Mouse (Mus musculus) ES-Bruce4 (cell line): ENCODE data around the gene Rap2b. TPM values are rescaled to one million over a fixed set of nuclear protein-coding genes. Genes with fewer than 3 reads are reported as not detected.

Experiments used
- H3K27ac ChIP-seq: 2 replicates; pipeline ENCODE4 v1.5.1; 2012; ENCODE audit warnings: low read length, inconsistent platforms; ENCODE audit not compliant: insufficient read depth
- H3K27me3 ChIP-seq: 2 replicates; pipeline ENCODE4 v1.6.1; 2012; ENCODE audit warnings: mild to moderate bottlenecking, low read length, inconsistent platforms; ENCODE audit not compliant: control insufficient read depth, poor library complexity, insufficient read depth, severe bottlenecking
- H3K36me3 ChIP-seq: 2 replicates; pipeline ENCODE4 v1.6.1; 2012; ENCODE audit warnings: inconsistent platforms, mild to moderate bottlenecking, low read length, moderate library complexity; ENCODE audit not compliant: control insufficient read depth, poor library complexity, insufficient read depth, severe bottlenecking
- H3K4me1 ChIP-seq: one replicate; pipeline ENCODE4 v1.8.1; 2011; ENCODE audit warnings: low read length; ENCODE audit not compliant: control insufficient read depth, insufficient read depth
- H3K4me3 ChIP-seq: 2 replicates; pipeline ENCODE4 v1.5.1; 2011; ENCODE audit warnings: low read depth, mild to moderate bottlenecking, low read length
- H3K9ac ChIP-seq: 2 replicates; pipeline ENCODE4 v1.6.1; 2012; ENCODE audit warnings: low read depth, mild to moderate bottlenecking, inconsistent platforms; ENCODE audit not compliant: poor library complexity, severe bottlenecking
- H3K9me3 ChIP-seq: replicated peaks from 2 replicates; pipeline ENCODE4 v1.6.1; 2012; ENCODE audit warnings: mild to moderate bottlenecking, low read length, inconsistent platforms; ENCODE audit not compliant: control insufficient read depth, poor library complexity, insufficient read depth, severe bottlenecking
- CTCF ChIP-seq: IDR thresholded peaks from one replicate; pipeline ENCODE4 v1.8.1; 2011; ENCODE audit warnings: low read depth, low read length
- EP300 ChIP-seq: IDR thresholded peaks from 2 replicates; pipeline ENCODE4 v1.6.1; 2011; ENCODE audit warnings: low read depth, low read length; ENCODE audit not compliant: insufficient read depth
- POLR2A ChIP-seq: IDR thresholded peaks from one replicate; pipeline ENCODE4 v1.8.1; 2011; ENCODE audit warnings: low read length; ENCODE audit not compliant: insufficient read depth
- polyA plus RNA-seq: library from polyadenylated mRNA; stranded (reverse); fragments of >200 nt; gene quantifications from 2 replicates; pipeline ENCODE4 v1.2.4, GENCODE M21; 2011; ENCODE audit warnings: low read depth; ENCODE audit not compliant: missing spikeins, insufficient read depth, insufficient read length

The Rap2b gene
- polyA plus RNA-seq, 1 experiment = 25.5 TPM

DNA sequence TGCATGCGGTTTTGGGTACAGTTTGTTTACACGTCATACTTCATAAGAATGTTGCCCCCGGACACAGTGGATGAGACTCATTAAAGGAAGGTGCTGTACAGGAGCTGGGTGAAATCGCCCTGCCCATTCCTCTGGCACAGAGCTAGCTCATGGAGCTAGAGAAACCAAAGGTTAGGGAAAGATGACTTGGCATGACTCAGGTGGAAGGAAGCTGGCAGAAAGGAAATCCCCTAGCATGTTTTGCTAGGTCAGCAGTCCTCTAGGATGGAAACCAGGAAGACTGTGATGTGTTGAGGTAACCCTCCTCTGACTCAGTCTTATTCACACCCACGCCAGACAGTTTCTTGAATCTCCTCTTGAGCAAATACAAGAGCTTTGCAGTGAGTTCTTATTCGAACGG, 17.4 kb upstream of the Rap2b start:
- H3K4me1 ChIP-seq = no peaks in the 10 kb centered on the region
- no peak overlapping the region for H3K4me3 ChIP-seq
- H3K27me3 ChIP-seq = no peaks in the 10 kb centered on the region
- TF ChIP-seq POLR2A = no peak
- no peak for TF ChIP-seq EP300
- TF ChIP-seq CTCF = no peak
- H3K36me3 ChIP-seq = no peaks in the 10 kb centered on the region
- H3K9me3 ChIP-seq = no peaks in the 10 kb centered on the region
- H3K27ac ChIP-seq = no peak overlapping the region
- no peak overlapping the region for H3K9ac ChIP-seq

- Histone ChIP-seq H3K4me1 (no peaks in the 10 kb centered on the region), H3K4me3 (no peak overlapping the region), H3K9me3 (no peaks in the 10 kb centered on the region), H3K27ac (no peak overlapping the region), H3K9ac (no peak overlapping the region), H3K27me3 (no peaks in the 10 kb centered on the region), H3K36me3 (no peaks in the 10 kb centered on the region)
- TF ChIP-seq CTCF = no peak
- no peak for TF ChIP-seq EP300
- TF ChIP-seq POLR2A = no peak
Observed at GRCm38 (mm10) chr3:61345636-61346035, 15.8 kb upstream of the Rap2b start.

GRCm38 (mm10) chr3:61348036-61348614, 13.3 kb upstream of the Rap2b start:
- Histone ChIP-seq H3K36me3 (no peaks in the 10 kb centered on the region), H3K4me3 (no peak overlapping the region), H3K27me3 (no peaks in the 10 kb centered on the region), H3K9ac (no peak overlapping the region), H3K4me1 (no peaks in the 10 kb centered on the region), H3K27ac (no peak overlapping the region), H3K9me3 (no peaks in the 10 kb centered on the region)
- TF ChIP-seq POLR2A = no peak
- no peak for TF ChIP-seq CTCF
- no peak for TF ChIP-seq EP300

DNA sequence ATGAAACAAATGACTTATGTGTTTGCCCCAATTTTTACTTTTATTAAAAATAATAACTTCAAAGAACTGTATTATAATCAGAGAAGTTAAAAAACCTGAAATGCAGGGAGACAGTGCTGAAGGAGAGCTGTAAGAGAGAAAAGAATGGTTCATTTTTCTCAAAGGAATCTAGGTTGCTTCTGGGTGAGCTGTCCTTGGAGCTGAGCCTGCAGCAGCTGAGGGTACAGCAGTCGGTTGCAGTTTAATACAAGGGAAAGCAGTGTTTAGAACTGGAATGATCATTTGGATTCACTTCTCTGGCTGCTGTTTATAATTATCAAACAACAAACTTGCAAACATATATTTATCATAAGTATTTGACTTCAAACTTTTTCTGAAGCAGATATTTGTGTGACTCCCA, 12.0 kb upstream of the Rap2b start:
- TF ChIP-seq EP300 (no peak), POLR2A (no peak), CTCF (no peak)
- H3K9me3 ChIP-seq = no peaks in the 10 kb centered on the region
- H3K4me3 ChIP-seq = no peak overlapping the region
- H3K9ac ChIP-seq = no peak overlapping the region
- no peaks in the 10 kb centered on the region for H3K36me3 ChIP-seq
- H3K4me1 ChIP-seq = no peaks in the 10 kb centered on the region
- H3K27ac ChIP-seq = no peak overlapping the region
- H3K27me3 ChIP-seq = no peaks in the 10 kb centered on the region

DNA sequence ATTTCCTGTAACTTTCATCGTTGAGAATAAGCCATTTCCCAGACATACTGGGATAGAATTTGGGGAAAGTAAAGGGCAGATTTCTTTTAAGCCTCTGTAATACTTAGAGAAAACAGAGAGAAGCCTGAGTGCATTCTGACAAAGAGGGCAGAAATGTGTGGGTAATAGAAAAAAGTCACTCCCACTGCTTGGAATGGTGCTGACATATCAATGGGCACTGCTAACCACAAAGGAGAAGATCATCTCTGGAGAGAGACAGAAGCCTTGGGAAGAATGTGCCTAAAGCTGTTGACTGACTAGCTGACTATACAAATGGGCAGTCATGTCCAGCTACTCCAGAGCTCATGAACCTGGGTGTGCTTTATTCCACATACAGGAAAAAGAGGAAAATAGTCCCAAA, 6.0 kb upstream of the Rap2b start:
- Histone ChIP-seq H3K4me3 (no peak overlapping the region), H3K27me3 (no peaks in the 10 kb centered on the region), H3K9ac (no peak overlapping the region), H3K9me3 (no peaks in the 10 kb centered on the region), H3K4me1 (no peaks in the 10 kb centered on the region), H3K36me3 (no peaks in the 10 kb centered on the region), H3K27ac (no peak overlapping the region)
- TF ChIP-seq CTCF (no peak), POLR2A (no peak), EP300 (no peak)

DNA sequence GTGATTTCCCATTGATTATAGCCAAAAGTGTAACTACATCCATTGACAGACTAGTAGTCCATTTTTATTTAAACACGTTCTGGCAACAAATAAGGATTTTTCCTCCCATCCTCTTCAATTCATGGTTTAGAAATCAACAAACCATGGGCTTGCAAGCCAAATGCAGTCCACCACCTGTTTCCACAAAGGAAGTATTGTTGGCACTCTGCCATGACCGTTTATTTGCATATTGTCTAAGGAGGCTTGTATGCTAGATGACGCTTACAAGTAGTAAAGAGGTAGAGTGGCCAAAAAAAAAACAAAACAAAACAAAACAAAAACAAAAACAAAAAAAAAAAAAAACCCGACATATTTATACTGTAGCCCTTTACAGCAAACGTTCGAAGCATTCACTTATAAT, 3.3 kb upstream of the Rap2b start:
- Histone ChIP-seq H3K36me3 (no peaks in the 10 kb centered on the region), H3K27me3 (no peaks in the 10 kb centered on the region), H3K9me3 (no peaks in the 10 kb centered on the region), H3K4me1 (no peaks in the 10 kb centered on the region), H3K27ac (no peak overlapping the region), H3K9ac (no peak overlapping the region), H3K4me3 (no peak overlapping the region)
- TF ChIP-seq EP300 (no peak), CTCF (no peak), POLR2A (no peak)
